Mouse (Mus musculus) MEL (cell line): ENCODE results near the gene Gm340. TPM values are rescaled to one million over a fixed set of nuclear protein-coding genes. Genes with fewer than 3 reads are reported as not detected.

Source experiments
- DNase-seq: peaks from one replicate; pipeline ENCODE4 v3.0.0; 2011; ENCODE audit warnings: low read depth, low spot score
- H3K27ac ChIP-seq: 2 replicates; pipeline ENCODE4 v1.5.1; 2012; ENCODE audit warnings: low read depth, mild to moderate bottlenecking, control low read depth, low read length, moderate library complexity; ENCODE audit not compliant: control insufficient read depth
- H3K27me3 ChIP-seq, 2 experiments: fragments of 150-350 bp in 1 of 2; sonication (generic) in 1 of 2; 2 replicates each; pipeline ENCODE4 v1.6.1; 2012; ENCODE audit warnings: low read length in 2 of 2, mild to moderate bottlenecking in 2 of 2, improper control_type of control experiment in 1 of 2, moderate library complexity in 1 of 2; ENCODE audit not compliant: insufficient read depth in 2 of 2, control insufficient read depth in 1 of 2
- H3K36me3 ChIP-seq, 2 experiments: 2 replicates each; pipeline ENCODE4 v1.6.1; 2012 to 2014; ENCODE audit warnings: low read length in 2 of 2, improper control_type of control experiment in 1 of 2, inconsistent platforms in 1 of 2, mild to moderate bottlenecking in 1 of 2; ENCODE audit not compliant: insufficient read depth in 2 of 2, control insufficient read depth in 1 of 2
- H3K4me1 ChIP-seq, 2 experiments: fragments of 150-350 bp in 1 of 2; sonication (generic) in 1 of 2; 2 replicates each; pipeline ENCODE4 v1.6.1; 2012; ENCODE audit warnings: low read length in 2 of 2, improper control_type of control experiment in 1 of 2, mild to moderate bottlenecking in 1 of 2; ENCODE audit not compliant: insufficient read depth in 2 of 2, control insufficient read depth in 1 of 2
- H3K4me3 ChIP-seq, 2 experiments: fragments of 150-350 bp in 1 of 2; sonication (generic) in 1 of 2; 2 replicates each; pipeline ENCODE4 v1.5.1; 2012; ENCODE audit warnings: low read depth in 2 of 2, low read length in 2 of 2, mild to moderate bottlenecking in 2 of 2, moderate library complexity in 2 of 2, control low read depth in 1 of 2, improper control_type of control experiment in 1 of 2; ENCODE audit not compliant: control insufficient read depth in 1 of 2, insufficient read depth in 1 of 2
- H3K79me2 ChIP-seq: 2 replicates; pipeline ENCODE4 v1.6.1; 2012; ENCODE audit warnings: mild to moderate bottlenecking, low read length, moderate library complexity; ENCODE audit not compliant: control insufficient read depth, poor library complexity, insufficient read depth
- H3K9ac ChIP-seq: 2 replicates; pipeline ENCODE4 v1.6.1; 2012; ENCODE audit warnings: low read depth, mild to moderate bottlenecking, control low read depth, low read length, moderate library complexity; ENCODE audit not compliant: control insufficient read depth, poor library complexity, severe bottlenecking
- H3K9me3 ChIP-seq: fragments of 150-350 bp; sonication (generic); replicated peaks from 2 replicates; pipeline ENCODE4 v1.6.1; 2012; ENCODE audit warnings: mild to moderate bottlenecking, low read length, improper control_type of control experiment, moderate library complexity; ENCODE audit not compliant: insufficient read depth
- BHLHE40 ChIP-seq: IDR thresholded peaks from 2 replicates; pipeline ENCODE4 v1.6.1; 2012; ENCODE audit warnings: low read depth, mild to moderate bottlenecking, inconsistent platforms, low read length, improper control_type of control experiment, borderline replicate concordance
- CHD2 ChIP-seq: IDR thresholded peaks from 2 replicates; pipeline ENCODE4 v1.6.1; 2011; ENCODE audit warnings: low read length, improper control_type of control experiment
- CTCF ChIP-seq, 3 experiments: IDR thresholded peaks in 2 of 3; conservative IDR thresholded peaks in 1 of 3; 2 replicates each; pipeline ENCODE4 v1.5.1; 2011 to 2012; ENCODE audit warnings: low read length in 3 of 3, low read depth in 2 of 3, mild to moderate bottlenecking in 2 of 3, improper control_type of control experiment in 1 of 3, inconsistent platforms in 1 of 3, mixed read lengths in 1 of 3, moderate library complexity in 1 of 3; ENCODE audit not compliant: control insufficient read depth in 1 of 3, insufficient read depth in 1 of 3, poor library complexity in 1 of 3, severe bottlenecking in 1 of 3
- E2F4 ChIP-seq: IDR thresholded peaks from 2 replicates; pipeline ENCODE4 v1.6.1; 2011; ENCODE audit warnings: low read depth, low read length, improper control_type of control experiment, borderline replicate concordance
- ELF1 ChIP-seq: IDR thresholded peaks from 2 replicates; pipeline ENCODE4 v1.6.1; 2014; ENCODE audit warnings: low read depth, mild to moderate bottlenecking, inconsistent platforms, low read length, improper control_type of control experiment, moderate library complexity
- EP300 ChIP-seq, 2 experiments: IDR thresholded peaks; 2 replicates each; pipeline ENCODE4 v1.6.1; 2011; ENCODE audit warnings: improper control_type of control experiment in 2 of 2, low read length in 2 of 2, low read depth in 1 of 2, mild to moderate bottlenecking in 1 of 2
- ETS1 ChIP-seq: IDR thresholded peaks from 2 replicates; pipeline ENCODE4 v1.6.1; 2012; ENCODE audit warnings: low read depth, mild to moderate bottlenecking, inconsistent platforms, low read length, improper control_type of control experiment, moderate library complexity
- GABPA ChIP-seq: IDR thresholded peaks from 2 replicates; pipeline ENCODE4 v1.6.1; 2012; ENCODE audit warnings: low read depth, mild to moderate bottlenecking, inconsistent platforms, low read length, improper control_type of control experiment, moderate library complexity
- GATA1 ChIP-seq: IDR thresholded peaks from 2 replicates; pipeline ENCODE4 v1.6.1; 2011; ENCODE audit warnings: low read depth, low read length, improper control_type of control experiment
- HCFC1 ChIP-seq: IDR thresholded peaks from 2 replicates; pipeline ENCODE4 v1.6.1; 2012; ENCODE audit warnings: low read depth, mild to moderate bottlenecking, inconsistent platforms, low read length, improper control_type of control experiment, moderate library complexity
- MAFK ChIP-seq: IDR thresholded peaks from 2 replicates; pipeline ENCODE4 v1.6.1; 2011; ENCODE audit warnings: low read depth, mild to moderate bottlenecking, low read length, improper control_type of control experiment, borderline replicate concordance
- MAX ChIP-seq: IDR thresholded peaks from 2 replicates; pipeline ENCODE4 v1.6.1; 2011; ENCODE audit warnings: low read length, improper control_type of control experiment
- MAZ ChIP-seq: IDR thresholded peaks from 2 replicates; pipeline ENCODE4 v1.6.1; 2012; ENCODE audit warnings: low read depth, mild to moderate bottlenecking, inconsistent platforms, low read length, improper control_type of control experiment
- MEF2A ChIP-seq: IDR thresholded peaks from 2 replicates; pipeline ENCODE4 v1.6.1; 2014; ENCODE audit warnings: low read depth, mild to moderate bottlenecking, inconsistent platforms, low read length, improper control_type of control experiment; ENCODE audit not compliant: poor library complexity, insufficient replicate concordance, severe bottlenecking; ENCODE audit errors: extremely low read depth
- MYC ChIP-seq: IDR thresholded peaks from 2 replicates; pipeline ENCODE4 v1.6.1; 2011; ENCODE audit warnings: low read depth, mild to moderate bottlenecking, low read length, improper control_type of control experiment, moderate library complexity
- NELFE ChIP-seq: IDR thresholded peaks from 2 replicates; pipeline ENCODE4 v1.6.1; 2011; ENCODE audit warnings: low read depth, low read length, improper control_type of control experiment
- NRF1 ChIP-seq: IDR thresholded peaks from 2 replicates; pipeline ENCODE4 v1.6.1; 2014; ENCODE audit warnings: low read depth, mild to moderate bottlenecking, inconsistent platforms, low read length, improper control_type of control experiment, moderate library complexity; ENCODE audit not compliant: poor library complexity, insufficient read depth, severe bottlenecking
- POLR2A ChIP-seq, 2 experiments: IDR thresholded peaks; 2 replicates each; pipeline ENCODE4 v1.6.1; 2011 to 2012; ENCODE audit warnings: low read length in 2 of 2, mild to moderate bottlenecking in 2 of 2, control low read depth in 1 of 2, improper control_type of control experiment in 1 of 2, low read depth in 1 of 2, moderate library complexity in 1 of 2; ENCODE audit not compliant: control insufficient read depth in 1 of 2, insufficient read depth in 1 of 2, poor library complexity in 1 of 2
- RAD21 ChIP-seq: IDR thresholded peaks from 2 replicates; pipeline ENCODE4 v1.6.1; 2011; ENCODE audit warnings: mild to moderate bottlenecking, low read depth, low read length, improper control_type of control experiment
- RCOR1 ChIP-seq: IDR thresholded peaks from 2 replicates; pipeline ENCODE4 v1.6.1; 2012; ENCODE audit warnings: low read depth, mild to moderate bottlenecking, inconsistent platforms, low read length, improper control_type of control experiment
- SIN3A ChIP-seq: IDR thresholded peaks from 2 replicates; pipeline ENCODE4 v1.6.1; 2012; ENCODE audit warnings: low read length, improper control_type of control experiment, inconsistent platforms
- TBP ChIP-seq: IDR thresholded peaks from 2 replicates; pipeline ENCODE4 v1.8.0; 2011; ENCODE audit warnings: low read depth, low read length, improper control_type of control experiment
- TCF12 ChIP-seq: IDR thresholded peaks from 2 replicates; pipeline ENCODE4 v1.6.1; 2014; ENCODE audit warnings: low read depth, mild to moderate bottlenecking, inconsistent platforms, low read length, improper control_type of control experiment, moderate library complexity
- UBTF ChIP-seq: IDR thresholded peaks from 2 replicates; pipeline ENCODE4 v1.6.1; 2012; ENCODE audit warnings: low read depth, mild to moderate bottlenecking, inconsistent platforms, low read length, improper control_type of control experiment, moderate library complexity, borderline replicate concordance; ENCODE audit not compliant: insufficient read depth
- USF1 ChIP-seq: IDR thresholded peaks from 2 replicates; pipeline ENCODE4 v1.6.1; 2014; ENCODE audit warnings: low read depth, mild to moderate bottlenecking, inconsistent platforms, low read length, improper control_type of control experiment, moderate library complexity
- USF2 ChIP-seq, 2 experiments: IDR thresholded peaks; 2 replicates each; pipeline ENCODE4 v1.6.1; 2011 to 2012; ENCODE audit warnings: improper control_type of control experiment in 2 of 2, low read length in 2 of 2, borderline replicate concordance in 1 of 2, inconsistent platforms in 1 of 2, low read depth in 1 of 2, mild to moderate bottlenecking in 1 of 2; ENCODE audit not compliant: insufficient read depth in 1 of 2
- polyA plus RNA-seq, 2 experiments: library from polyadenylated mRNA; stranded (reverse) in 1 of 2; unstranded in 1 of 2; fragments of >175 nt in 1 of 2; fragments of >200 nt in 1 of 2; gene quantifications; 2 replicates each; pipeline versions ENCODE4 v1.2.1 to v1.2.4; 2012; ENCODE audit warnings: low replicate concordance in 2 of 2, low read depth in 1 of 2; ENCODE audit not compliant: insufficient read length in 2 of 2, insufficient read depth in 1 of 2, missing spikeins in 1 of 2
- total RNA-seq: library from RNA; depleted of rRNA; stranded (reverse); fragments of 300-350 nt; gene quantifications from 2 replicates; pipeline ENCODE4 v1.2.3, GENCODE M21; 2012

Gene Gm340
- total and polyA plus RNA-seq, 3 experiments = 11.0 to 38.9 (median 17.4) TPM

DNA sequence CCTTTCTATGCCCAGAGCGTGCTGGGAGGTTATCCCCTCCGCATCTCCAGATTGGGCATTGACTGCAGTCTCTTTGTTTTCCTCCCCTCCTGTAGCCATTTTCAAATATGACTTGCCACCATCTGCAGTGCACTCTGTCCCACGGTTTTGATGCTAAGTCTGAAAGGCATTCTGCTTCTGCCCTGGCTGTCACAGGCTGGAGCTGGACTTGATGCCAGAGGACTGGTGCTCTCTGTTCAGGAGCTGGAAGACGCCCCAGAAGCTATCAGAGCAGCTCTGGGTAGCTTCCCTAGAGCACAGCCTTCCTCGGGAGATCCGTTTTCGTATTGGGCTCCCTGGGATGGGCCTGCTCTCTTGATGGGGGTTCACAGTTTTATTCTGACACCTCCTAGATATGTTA, 6.9 kb downstream of the Gm340 start:
- no peaks in the 10 kb centered on the region for H3K79me2 ChIP-seq
- no peaks in the 10 kb centered on the region for H3K9me3 ChIP-seq
- no peaks in the 10 kb centered on the region for H3K27me3 ChIP-seq
- no peak overlapping the region for H3K27ac ChIP-seq
- no peaks in the 10 kb centered on the region for H3K4me1 ChIP-seq
- no peak overlapping the region for H3K4me3 ChIP-seq
- no peak overlapping the region for H3K9ac ChIP-seq
- H3K36me3 ChIP-seq = no peaks in the 10 kb centered on the region; a peak in 1 of 4 replicates
- TF ChIP-seq MEF2A = no peak
- TF ChIP-seq ELF1 = no peak
- TF ChIP-seq CHD2 = no peak
- TF ChIP-seq GATA1 = no peak
- no peak for TF ChIP-seq RCOR1
- TF ChIP-seq CTCF (IDR thresholded peaks at IDR 0.05 in 2 of 3, conservative IDR thresholded peaks at IDR 0.05 in 1 of 3; ENCODE audit: control insufficient read depth in 1 of 3, insufficient read depth in 1 of 3, low read depth in 2 of 3, low read length in 3 of 3, poor library complexity in 1 of 3, severe bottlenecking in 1 of 3) = no peak
- TF ChIP-seq TBP = no peak
- TF ChIP-seq EP300 (IDR thresholded peaks at IDR 0.05; ENCODE audit: low read depth in 1 of 2, low read length in 2 of 2) = no peak
- TF ChIP-seq NRF1 = no peak
- DNase-seq = no peak

DNA sequence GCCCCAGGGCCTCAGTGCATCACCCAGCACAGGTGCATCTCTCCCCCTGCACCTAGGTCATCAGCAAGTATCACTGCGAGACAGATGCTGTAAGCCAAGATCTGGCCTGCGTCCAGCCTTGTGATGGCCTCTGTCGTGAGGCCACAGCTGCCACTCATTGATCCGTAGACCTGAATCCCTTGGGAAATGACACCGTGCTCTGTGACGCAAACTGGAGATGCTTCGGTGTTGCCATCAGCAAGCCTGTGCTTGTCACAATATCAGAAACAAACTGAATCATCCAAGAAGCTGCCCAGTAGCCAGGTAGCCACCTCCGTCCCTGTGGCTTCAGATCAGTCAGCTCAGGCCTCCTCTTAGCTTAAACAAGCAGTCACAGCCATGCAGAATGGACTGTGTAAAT, 7.5 kb downstream of the Gm340 start:
- H3K36me3 ChIP-seq = no peaks in the 10 kb centered on the region; a peak in 1 of 4 replicates
- no peak overlapping the region for H3K27ac ChIP-seq
- H3K9me3 ChIP-seq = no peaks in the 10 kb centered on the region
- H3K79me2 ChIP-seq = no peaks in the 10 kb centered on the region
- no peaks in the 10 kb centered on the region for H3K27me3 ChIP-seq
- TF ChIP-seq E2F4 (no peak), USF1 (no peak), NELFE (no peak), TBP (no peak), MAZ (no peak), MEF2A (no peak), ETS1 (no peak), HCFC1 (no peak), CHD2 (no peak), GABPA (no peak)
- no peak for DNase-seq
- no peak overlapping the region for H3K9ac ChIP-seq
- no peaks in the 10 kb centered on the region for H3K4me1 ChIP-seq
- H3K4me3 ChIP-seq = no peak overlapping the region

DNA sequence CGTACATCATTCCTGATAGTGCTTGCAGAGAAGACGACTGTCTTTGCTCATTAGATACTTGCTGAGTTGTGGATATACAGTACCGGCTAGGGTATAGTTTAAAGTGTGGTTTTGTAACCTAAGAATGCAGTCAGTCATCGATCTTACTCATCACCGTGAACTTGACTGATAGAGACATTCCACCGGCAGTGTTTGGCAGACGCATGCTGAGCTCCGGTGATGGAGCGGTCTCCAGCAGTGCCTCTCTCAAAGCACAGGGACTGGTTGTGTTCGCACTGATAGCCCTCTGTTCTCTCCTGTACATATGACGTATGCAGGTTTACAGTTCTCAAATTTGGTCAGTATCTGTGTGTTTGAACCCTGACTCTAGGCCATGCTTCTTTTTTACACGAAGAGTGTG, 9.6 kb downstream of the Gm340 start:
- H3K27ac ChIP-seq = no peak overlapping the region
- no peak for DNase-seq
- no peaks in the 10 kb centered on the region for H3K36me3 ChIP-seq
- no peak overlapping the region for H3K9ac ChIP-seq
- no peaks in the 10 kb centered on the region for H3K27me3 ChIP-seq
- H3K9me3 ChIP-seq = no peaks in the 10 kb centered on the region
- H3K4me3 ChIP-seq = no peak overlapping the region
- H3K4me1 ChIP-seq = no peaks in the 10 kb centered on the region
- no peaks in the 10 kb centered on the region for H3K79me2 ChIP-seq
- no peak for TF ChIP-seq USF1
- no peak for TF ChIP-seq GATA1
- TF ChIP-seq POLR2A (IDR thresholded peaks at IDR 0.05; ENCODE audit: control insufficient read depth in 1 of 2, insufficient read depth in 1 of 2, low read depth in 1 of 2, low read length in 2 of 2, poor library complexity in 1 of 2) = no peak; a peak in 1 of 4 replicates
- no peak for TF ChIP-seq GABPA
- no peak for TF ChIP-seq MYC
- TF ChIP-seq BHLHE40 = no peak
- TF ChIP-seq TCF12 = no peak
- no peak for TF ChIP-seq ELF1
- no peak for TF ChIP-seq RAD21
- no peak for TF ChIP-seq USF2 (IDR thresholded peaks at IDR 0.05; ENCODE audit: borderline replicate concordance in 1 of 2, insufficient read depth in 1 of 2, low read depth in 1 of 2, low read length in 2 of 2)
- no peak for TF ChIP-seq MAFK
- no peak for TF ChIP-seq CHD2
- no peak for TF ChIP-seq MAX
- no peak for TF ChIP-seq SIN3A
- no peak for TF ChIP-seq UBTF
- no peak for TF ChIP-seq E2F4
- no peak for TF ChIP-seq NRF1
